Mouse (Mus musculus): ENCODE measurements around the gene Barx2.

Gene Barx2

DNA sequence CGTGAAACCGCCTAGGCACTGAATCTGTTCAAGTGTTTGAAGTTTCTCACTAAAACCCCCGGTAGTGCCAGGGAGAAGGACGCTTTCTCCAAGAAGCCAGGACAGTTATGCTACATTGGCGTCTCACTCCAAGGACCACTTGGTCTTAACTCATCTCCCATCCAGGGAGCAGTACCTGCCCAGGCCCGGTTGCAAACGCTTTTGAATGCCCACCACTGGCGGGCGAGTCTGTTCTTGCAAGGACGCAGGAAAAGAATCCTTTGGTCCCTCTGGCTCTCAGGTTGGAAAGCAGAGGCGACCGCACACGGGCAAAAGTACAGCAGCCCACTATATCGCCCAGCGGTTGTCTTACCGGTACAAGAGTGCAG lies 725 bp downstream of the Barx2 start:
- in situ Hi-C loops (cut with MboI; ENCODE audit: low pct_unique_long_range_greater_than_20kb in 1 of 2, low sequenced_read_pairs in 2 of 2, unreplicated experiment in 1 of 2), result no loop called here

DNA sequence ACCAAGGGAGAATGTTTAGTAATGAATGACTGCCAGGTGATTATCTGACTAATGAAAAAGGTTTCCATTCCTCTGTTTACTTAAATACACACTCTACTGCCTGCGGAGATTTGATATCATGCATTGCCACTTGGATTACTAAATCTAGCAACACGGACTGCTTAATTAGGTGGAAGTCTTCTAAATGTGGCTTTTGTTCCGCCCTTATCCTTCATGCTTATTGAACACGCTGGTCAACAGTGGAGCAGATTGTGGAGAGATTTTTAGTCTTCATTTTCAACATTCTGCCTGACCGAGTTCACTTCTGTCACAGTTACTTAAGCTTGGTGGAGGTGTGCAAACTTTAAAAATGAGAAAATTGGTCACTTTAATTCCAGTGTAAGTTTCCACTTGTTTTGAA lies 3.0 kb downstream of the Barx2 start:
- in situ Hi-C loops (cut with MboI; ENCODE audit: low pct_unique_long_range_greater_than_20kb in 1 of 2, low sequenced_read_pairs in 2 of 2, unreplicated experiment in 1 of 2), result no loop called here

DNA sequence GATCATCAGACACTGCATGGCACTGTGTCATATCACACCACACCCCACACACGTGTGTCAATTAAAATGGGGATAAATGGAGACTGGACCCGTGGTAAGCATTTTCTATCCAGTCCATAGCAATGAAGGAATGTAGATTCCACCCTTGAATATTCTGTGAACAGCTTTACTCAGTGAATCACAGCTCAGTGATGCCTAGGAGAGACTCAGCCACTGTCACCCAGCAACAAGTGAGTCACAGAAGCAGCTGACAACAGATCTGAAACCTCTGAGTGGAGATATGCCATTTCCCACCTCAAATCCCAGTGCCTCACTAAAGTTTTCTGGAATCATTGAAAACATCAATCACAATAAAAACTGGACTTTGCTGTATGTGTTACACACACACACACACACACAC lies 11.5 kb downstream of the Barx2 start:
- in situ Hi-C loops (cut with MboI; ENCODE audit: low pct_unique_long_range_greater_than_20kb in 1 of 2, low sequenced_read_pairs in 2 of 2, unreplicated experiment in 1 of 2), result no loop called here

DNA sequence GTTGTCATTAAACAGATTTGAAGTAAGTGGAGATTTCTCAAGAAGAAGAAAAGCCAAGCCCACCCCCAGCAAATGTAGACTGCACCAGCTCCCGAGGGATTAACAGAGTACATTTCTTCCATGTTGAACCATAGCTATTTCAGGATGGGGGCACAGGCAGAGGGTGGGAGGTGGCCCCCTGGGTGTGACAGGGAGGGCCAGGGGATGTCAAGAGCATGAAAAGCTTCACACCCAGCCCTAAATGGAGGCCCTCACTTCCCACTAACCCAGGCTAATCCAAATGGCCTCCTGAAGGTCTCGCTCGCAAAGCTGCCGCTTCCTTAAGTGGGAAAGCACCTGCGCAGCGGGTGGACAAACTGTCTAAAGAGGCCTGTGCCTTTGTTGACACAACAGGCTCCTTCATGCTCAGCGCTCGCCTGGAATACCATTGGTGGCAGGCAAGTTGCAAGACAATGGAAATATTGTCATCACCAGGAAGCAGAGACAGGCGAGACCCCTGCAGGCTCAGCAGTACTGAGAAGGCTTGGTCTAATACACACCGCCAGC lies 18.4 kb downstream of the Barx2 start:
- in situ Hi-C loops (cut with MboI; ENCODE audit: low pct_unique_long_range_greater_than_20kb in 1 of 2, low sequenced_read_pairs in 2 of 2, unreplicated experiment in 1 of 2), result no loop called here

DNA sequence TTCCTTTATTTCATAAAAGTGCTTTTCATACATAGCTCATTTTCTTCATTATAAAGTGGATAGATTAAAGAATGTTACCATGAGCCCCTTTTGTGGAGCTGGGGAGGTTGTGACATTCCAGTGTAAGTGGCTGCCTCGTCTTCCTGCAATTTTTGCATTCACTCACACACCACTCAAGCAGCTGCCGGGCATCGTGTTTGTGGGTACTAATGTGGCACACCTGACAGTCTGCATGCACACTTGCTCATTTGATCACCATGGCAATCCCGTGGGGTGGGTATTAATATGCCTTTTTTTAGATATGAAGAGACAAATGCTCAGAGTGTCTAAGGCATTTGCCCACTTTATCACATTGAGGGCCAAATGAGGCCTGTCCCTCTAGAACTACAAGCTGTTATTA lies 24.9 kb downstream of the Barx2 start:
- in situ Hi-C loops (cut with MboI; ENCODE audit: low pct_unique_long_range_greater_than_20kb in 1 of 2, low sequenced_read_pairs in 2 of 2, unreplicated experiment in 1 of 2), result no loop called here

DNA sequence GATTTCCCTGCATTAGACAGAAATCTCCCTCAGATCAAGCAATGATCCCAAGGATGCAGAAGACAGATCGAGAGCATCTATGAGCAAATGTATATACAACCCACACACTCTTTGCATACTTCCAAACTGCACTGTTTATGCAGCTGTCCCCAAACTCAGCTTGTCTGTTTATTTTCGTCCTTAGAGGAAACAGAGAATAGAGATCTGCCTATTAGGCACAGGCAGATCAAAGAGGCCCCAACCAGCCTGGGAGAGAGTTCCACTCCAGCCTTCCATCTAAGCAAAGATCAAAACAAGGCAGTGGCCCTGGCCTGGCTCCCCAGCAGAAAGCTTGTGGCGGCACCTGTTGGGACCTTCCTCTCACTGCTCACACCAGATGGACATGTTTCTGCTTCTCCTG lies 27.0 kb downstream of the Barx2 start:
- in situ Hi-C loops (cut with MboI; ENCODE audit: low pct_unique_long_range_greater_than_20kb in 1 of 2, low sequenced_read_pairs in 2 of 2, unreplicated experiment in 1 of 2), result no loop called here

DNA sequence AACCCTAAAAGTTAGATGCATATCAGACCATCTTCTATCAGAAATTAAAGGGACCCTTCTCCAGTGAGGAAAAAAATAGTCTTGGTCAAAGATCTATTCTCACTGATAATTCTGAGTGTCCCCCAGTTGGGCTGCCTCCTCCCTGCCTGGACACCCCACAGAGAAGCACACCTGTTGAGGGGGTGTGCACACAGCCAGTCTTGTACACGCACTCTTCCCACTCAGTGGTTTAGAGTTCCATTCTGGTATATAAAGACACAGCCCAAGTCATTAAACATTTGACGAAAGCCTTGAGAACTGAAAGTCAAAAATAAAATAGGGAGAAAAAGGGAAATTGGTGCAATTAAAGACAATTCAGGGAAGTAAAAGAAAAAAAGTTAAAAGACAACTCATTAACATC lies 30.9 kb downstream of the Barx2 start:
- in situ Hi-C loops (cut with MboI; ENCODE audit: low pct_unique_long_range_greater_than_20kb in 1 of 2, low sequenced_read_pairs in 2 of 2, unreplicated experiment in 1 of 2), result no loop called here

DNA sequence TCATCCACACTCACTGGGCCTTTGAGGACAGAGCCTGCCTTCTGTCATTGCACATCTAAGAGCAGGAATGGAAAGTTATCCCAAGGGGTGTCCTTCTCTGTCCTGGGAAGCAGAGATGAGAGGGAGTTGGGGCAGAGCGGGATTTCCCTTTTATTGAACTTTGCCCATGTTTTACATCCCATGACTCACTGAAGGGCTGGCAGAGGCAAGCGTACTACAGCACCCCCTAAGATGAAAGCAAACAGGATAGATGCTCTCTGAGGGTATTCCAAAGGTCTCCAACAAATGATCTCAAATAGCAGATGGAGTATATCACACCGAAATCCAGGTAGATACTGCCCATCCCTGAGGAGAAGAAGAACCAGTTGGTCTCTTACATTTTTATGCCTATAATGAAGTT lies 37.7 kb downstream of the Barx2 start:
- in situ Hi-C loops (cut with MboI; ENCODE audit: low pct_unique_long_range_greater_than_20kb in 1 of 2, low sequenced_read_pairs in 2 of 2, unreplicated experiment in 1 of 2), result no loop called here

DNA sequence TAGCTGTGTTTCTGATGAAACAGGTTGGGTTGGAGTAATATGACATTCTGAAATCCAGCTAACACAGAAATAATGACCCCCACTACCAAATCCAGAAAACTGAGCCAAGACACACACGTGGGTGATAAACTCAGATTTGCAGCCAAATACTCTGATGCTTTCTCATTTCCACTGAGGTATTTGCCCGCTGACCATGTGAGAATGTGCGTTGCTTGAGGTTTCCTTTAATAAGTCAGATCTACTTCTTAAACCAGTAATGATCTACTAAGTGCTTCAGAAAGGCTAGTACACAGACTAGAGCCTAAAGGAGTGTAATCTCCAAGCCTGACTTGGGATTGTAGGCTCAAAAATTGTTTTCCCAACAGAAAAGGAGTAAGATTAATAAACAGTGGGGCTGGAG lies 39.0 kb downstream of the Barx2 start:
- in situ Hi-C loops (cut with MboI; ENCODE audit: low pct_unique_long_range_greater_than_20kb in 1 of 2, low sequenced_read_pairs in 2 of 2, unreplicated experiment in 1 of 2), result no loop called here

DNA sequence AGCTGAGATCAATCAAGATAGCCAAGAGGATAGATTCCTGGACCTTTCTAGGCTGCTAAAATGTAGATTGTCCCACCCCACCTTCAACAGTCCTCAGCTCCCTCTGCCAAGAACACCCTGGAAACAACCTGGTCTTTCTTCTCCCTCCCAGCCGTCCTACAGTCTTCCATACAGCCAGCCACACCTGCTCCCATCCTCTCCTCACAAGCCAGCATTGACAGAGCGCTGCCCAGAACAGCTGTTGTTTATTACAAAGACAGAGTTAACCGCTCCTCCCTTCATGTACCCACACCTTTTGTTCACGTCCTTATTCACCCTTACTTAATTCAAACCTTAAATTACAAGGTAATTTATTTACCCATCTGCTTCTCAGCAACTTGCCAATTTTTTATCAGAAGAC lies 41.9 kb downstream of the Barx2 start:
- in situ Hi-C loops (cut with MboI; ENCODE audit: low pct_unique_long_range_greater_than_20kb in 1 of 2, low sequenced_read_pairs in 2 of 2, unreplicated experiment in 1 of 2), result no loop called here

DNA sequence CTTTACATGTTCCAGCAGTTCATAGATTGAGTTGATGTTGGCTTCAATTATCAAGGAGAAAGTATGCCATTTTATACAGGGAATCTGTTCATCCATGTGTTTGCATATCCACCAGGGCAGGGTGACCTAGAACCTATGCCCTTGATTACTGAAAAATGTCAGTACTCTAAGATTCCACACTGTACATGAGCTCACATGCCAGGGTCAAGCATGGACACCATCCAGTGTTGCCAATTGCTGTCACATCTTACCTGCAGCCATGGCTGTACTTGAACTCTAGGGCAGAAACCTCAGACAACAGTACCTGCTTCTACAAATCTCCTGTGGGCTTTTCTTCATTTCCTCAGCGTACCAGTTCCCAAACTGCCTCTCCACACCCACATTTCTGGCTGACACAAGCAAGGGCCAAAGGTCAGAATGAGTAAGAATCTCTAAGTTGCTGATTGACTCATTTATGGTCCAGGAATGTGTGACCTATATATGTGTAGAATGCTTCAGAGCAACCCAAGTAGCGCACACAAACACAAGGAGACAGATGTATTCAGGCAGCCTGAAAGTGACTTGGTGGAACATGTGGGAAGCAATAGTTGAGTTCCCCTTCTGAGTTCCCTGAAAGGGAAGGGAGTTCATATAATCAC lies 44.3 kb downstream of the Barx2 start:
- in situ Hi-C loops (cut with MboI; ENCODE audit: low pct_unique_long_range_greater_than_20kb in 1 of 2, low sequenced_read_pairs in 2 of 2, unreplicated experiment in 1 of 2), result no loop called here

DNA sequence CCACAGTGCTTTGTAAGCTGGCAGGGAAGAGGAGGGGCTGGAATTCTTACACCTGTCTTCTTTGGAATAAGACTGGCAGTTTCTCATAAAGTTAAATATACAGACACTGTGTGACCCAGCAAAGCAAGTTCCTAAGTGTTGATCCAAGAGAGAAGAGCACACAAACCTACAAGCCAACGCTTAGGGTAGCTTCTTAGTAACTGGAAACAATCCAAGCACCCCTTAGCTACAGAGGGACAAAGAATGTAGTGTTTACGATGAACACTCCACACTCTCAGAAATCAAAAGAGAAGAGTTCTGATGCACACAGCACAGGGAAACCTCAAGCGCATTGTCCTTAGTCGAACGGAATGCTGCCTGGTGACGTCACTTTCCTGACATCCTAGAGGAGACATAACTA lies 49.4 kb downstream of the Barx2 start:
- in situ Hi-C loops (cut with MboI; ENCODE audit: low pct_unique_long_range_greater_than_20kb in 1 of 2, low sequenced_read_pairs in 2 of 2, unreplicated experiment in 1 of 2), result no loop called here

DNA sequence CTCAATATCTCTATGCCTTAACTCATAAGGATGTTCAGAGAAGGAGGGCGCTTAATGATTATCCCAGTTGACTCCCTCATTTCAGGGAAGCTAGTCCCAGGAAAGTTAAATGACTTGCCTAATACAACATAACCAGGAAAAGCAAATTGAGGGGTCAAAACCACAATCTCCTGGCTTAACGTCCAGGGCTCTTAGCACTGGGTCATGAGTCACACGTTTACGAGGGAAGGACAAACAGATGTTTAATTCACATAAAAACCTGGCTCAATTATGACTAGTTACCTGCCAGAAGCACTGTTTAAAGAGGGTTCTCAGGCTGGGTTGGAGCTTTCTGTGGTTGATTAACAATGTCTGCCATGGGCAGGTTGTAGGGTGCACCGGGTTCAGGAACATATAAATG lies 53.8 kb downstream of the Barx2 start:
- in situ Hi-C loops (cut with MboI; ENCODE audit: low pct_unique_long_range_greater_than_20kb in 1 of 2, low sequenced_read_pairs in 2 of 2, unreplicated experiment in 1 of 2), result no loop called here

DNA sequence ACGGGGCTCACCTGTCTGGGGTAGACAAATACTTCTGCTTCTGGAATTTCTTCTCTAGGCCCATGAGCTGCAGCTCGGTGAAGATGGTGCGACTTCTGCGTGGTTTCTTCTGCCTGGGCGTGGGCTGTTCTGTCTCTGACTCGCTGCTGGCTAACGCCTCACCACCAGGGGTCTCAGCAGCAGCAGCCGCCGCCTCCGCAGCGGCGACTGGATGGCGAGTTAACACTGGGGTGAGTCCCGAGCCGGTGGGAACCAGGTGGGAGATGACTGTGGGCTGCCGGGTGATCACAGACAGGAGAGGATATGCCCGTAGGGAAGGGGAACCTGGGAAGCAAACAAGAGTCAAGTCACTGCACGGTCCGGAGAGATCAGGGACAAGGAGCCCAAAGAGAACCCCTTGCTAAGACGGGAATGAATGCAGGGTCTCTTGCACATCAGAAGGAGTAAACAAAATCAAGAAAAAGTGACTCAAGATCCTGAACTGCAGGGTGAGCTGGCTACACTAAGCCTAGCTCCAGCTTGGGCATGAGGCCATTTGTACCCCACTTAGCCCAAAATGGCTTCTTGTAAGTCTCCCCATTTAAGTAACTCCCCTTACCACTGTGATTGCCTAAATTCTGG lies 54.4 kb downstream of the Barx2 start:
- in situ Hi-C loops (cut with MboI; ENCODE audit: low pct_unique_long_range_greater_than_20kb in 1 of 2, low sequenced_read_pairs in 2 of 2, unreplicated experiment in 1 of 2), result no loop called here

DNA sequence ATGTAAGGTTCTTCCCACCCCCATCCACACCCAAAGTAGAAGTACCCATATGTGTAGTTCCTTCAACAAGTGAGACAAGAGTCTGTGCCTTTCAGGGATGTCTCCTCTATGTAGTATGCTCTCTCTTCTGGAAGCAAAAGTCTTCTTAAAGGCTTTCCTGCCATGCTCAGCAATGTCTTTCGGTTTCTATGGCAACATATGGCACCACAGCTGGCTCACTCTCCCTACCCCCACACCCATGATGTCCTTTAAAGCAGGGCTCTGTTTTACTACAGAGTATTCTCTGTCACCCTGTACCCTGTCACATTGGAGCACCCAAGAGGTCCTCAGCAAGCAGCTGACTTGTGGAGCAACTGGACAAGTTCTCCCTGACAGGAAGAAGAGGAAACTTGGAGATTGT lies 55.8 kb downstream of the Barx2 start:
- in situ Hi-C loops (cut with MboI; ENCODE audit: low pct_unique_long_range_greater_than_20kb in 1 of 2, low sequenced_read_pairs in 2 of 2, unreplicated experiment in 1 of 2), result no loop called here

DNA sequence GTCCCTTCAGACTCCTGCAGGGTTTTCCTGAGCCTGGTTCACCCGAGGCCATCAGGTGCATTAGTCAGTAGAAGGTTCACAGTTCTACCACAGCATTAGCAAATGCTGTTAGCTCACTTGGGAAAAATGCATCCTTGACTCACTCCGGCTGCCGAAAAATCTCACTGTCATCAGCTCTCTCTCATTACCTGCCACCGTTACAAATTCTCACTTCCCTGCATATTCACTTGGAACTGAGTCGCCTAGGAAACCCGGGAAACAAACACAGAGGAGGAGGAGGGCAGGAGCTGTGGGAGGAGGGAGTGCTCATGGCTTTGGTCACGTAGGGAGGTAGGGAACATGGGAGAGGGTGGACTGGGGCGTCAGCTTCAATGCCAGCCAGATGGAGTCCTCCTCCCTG lies 56.8 kb downstream of the Barx2 start:
- in situ Hi-C loops (cut with MboI; ENCODE audit: low pct_unique_long_range_greater_than_20kb in 1 of 2, low sequenced_read_pairs in 2 of 2, unreplicated experiment in 1 of 2), result no loop called here

DNA sequence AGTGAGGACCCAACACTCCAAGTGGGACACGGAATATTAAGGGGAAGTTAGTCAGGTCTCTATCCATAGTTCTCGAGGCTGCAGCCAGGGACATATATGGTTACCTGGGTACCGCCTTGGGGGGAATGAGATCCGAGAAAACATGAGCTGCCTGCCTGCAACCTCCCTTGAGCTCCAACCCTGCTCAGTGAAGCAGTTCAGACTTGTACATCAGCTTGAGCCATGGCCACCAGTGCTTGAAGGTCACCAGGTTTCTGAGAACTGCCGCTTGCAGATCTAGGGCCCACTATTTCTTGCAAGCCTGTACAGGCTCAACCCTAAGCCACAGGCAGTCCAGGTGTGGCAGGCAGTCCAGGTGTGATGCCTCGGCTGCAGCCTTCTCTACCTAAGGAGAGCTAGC lies 57.6 kb downstream of the Barx2 start:
- in situ Hi-C loops (cut with MboI; ENCODE audit: low pct_unique_long_range_greater_than_20kb in 1 of 2, low sequenced_read_pairs in 2 of 2, unreplicated experiment in 1 of 2), result no loop called here

DNA sequence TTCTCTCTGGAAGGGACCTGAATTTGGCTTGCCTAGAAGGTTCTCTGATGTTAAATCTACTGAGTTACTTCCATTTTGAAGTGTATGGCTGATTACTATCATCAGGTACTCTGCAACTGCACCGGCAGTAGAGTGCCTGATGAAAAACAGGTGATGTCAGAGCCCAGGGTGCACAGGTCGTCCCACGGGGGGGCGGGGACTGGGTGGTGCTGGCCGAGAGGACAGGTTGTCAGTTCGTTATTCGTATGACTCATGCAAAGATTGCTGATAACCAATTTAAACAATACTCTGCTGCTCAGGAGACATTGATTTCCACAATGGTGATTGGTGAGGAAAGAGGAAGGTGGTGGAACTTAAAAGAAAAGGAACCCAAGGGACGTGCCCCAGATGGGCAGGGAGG lies 61.6 kb downstream of the Barx2 start:
- in situ Hi-C loops (cut with MboI; ENCODE audit: low pct_unique_long_range_greater_than_20kb in 1 of 2, low sequenced_read_pairs in 2 of 2, unreplicated experiment in 1 of 2), result no loop called here

DNA sequence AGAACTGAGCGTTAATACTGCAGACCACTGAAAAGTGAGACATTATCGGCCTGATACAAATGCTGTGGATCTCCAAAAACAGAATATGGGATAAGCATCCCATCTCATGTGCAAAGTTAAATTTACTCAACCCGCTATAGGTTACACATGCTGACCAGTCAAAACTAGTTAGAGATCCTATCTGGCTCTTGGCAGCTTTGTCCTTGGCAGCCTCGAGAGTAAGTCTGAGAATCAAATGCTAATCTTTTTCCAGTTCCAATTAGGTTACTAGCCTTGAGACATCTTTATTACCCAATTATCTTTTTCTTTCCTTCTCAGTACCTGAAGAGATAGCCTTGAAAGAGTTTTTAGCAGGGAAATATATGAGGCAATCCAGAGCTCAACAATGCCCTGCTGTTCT lies 62.6 kb downstream of the Barx2 start:
- in situ Hi-C loops (cut with MboI; ENCODE audit: low pct_unique_long_range_greater_than_20kb in 1 of 2, low sequenced_read_pairs in 2 of 2, unreplicated experiment in 1 of 2), result no loop called here

DNA sequence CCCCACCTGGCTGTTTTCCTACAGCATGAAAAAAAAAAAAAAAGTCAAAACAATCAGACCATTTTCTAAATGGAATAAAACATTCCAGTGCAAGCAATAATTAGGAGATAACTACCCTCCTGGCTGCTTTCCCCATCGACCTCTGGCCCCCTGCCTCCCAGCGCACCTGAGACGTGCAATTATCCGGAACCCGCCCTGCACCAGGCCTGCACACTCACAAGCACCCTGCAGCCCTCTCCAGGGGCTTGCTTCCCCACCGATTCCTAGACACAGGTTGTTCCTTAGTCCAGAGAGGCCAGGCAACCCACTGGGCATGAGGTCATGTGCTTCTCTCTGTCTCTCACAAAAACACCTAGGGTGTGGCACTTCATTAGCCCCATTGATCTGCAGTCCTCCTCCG lies 63.9 kb downstream of the Barx2 start:
- in situ Hi-C loops (cut with MboI; ENCODE audit: low pct_unique_long_range_greater_than_20kb in 1 of 2, low sequenced_read_pairs in 2 of 2, unreplicated experiment in 1 of 2), result no loop called here

DNA sequence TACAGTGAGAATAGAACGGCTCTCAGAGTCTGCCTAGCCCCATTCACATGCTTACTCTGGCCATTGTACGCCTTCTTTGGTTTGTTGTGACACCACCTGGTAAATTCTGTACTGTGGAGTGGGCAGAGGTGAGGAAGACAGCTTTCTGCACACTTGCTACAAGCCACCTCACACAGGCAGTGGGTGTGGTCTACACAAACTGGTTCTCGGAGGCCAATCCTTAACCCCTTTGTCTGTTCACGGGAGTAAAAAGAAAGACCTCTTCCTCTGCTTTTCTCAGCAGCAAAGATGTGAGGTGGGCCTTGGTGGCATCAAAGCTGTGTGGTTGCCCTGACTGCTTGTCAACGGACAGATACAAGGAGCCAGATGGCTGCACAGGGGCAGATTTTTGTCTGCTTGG lies 68.6 kb downstream of the Barx2 start:
- in situ Hi-C loops (cut with MboI; ENCODE audit: low pct_unique_long_range_greater_than_20kb in 1 of 2, low sequenced_read_pairs in 2 of 2, unreplicated experiment in 1 of 2), result no loop called here

Data from mouse embryonic stem cell (cell line).